Mouse (Mus musculus) embryonic facial prominence, embryonic 12.5 days (tissue): ENCODE measurements around the gene Cdkn1a. TPM values are rescaled to one million over a fixed set of nuclear protein-coding genes. Genes with fewer than 3 reads are reported as not detected.
"Not testable (repeated sequence)": the region's sequence is repeated elsewhere in the genome, so short reads cannot be mapped to it uniquely, and the experiment has no call there.

ENCODE experiments used
- ATAC-seq: fragments of 200-750 bp; cut with Nextera tagmentation; 2 replicates; pipeline ENCODE4 v1.8.0; 2017; ENCODE audit not compliant: insufficient number of reproducible peaks, insufficient read depth, low FRiP score, low TSS enrichment
- H3K27ac ChIP-seq: fragments of 300-500 bp; sonication (generic); 2 replicates; pipeline ENCODE4 v1.5.1; 2016; ENCODE audit warnings: mild to moderate bottlenecking
- H3K27me3 ChIP-seq: fragments of 300-500 bp; sonication (generic); 2 replicates; pipeline ENCODE4 v1.6.1; 2016; ENCODE audit warnings: mild to moderate bottlenecking, moderate library complexity
- H3K36me3 ChIP-seq: fragments of 300-500 bp; sonication (generic); 2 replicates; pipeline ENCODE4 v1.6.1; 2016; ENCODE audit warnings: mild to moderate bottlenecking
- H3K4me1 ChIP-seq: fragments of 300-500 bp; sonication (generic); 2 replicates; pipeline ENCODE4 v1.6.1; 2016
- H3K4me2 ChIP-seq: fragments of 300-500 bp; sonication (generic); replicated peaks from 2 replicates; pipeline ENCODE4 v1.6.1; 2016; ENCODE audit warnings: mild to moderate bottlenecking, moderate library complexity
- H3K4me3 ChIP-seq: fragments of 300-500 bp; sonication (generic); 2 replicates; pipeline ENCODE4 v1.5.1; 2016; ENCODE audit warnings: mild to moderate bottlenecking
- H3K9ac ChIP-seq: fragments of 300-500 bp; sonication (generic); 2 replicates; pipeline ENCODE4 v1.6.1; 2016; ENCODE audit warnings: mild to moderate bottlenecking, moderate library complexity
- H3K9me3 ChIP-seq: fragments of 300-500 bp; sonication (generic); 2 replicates; pipeline ENCODE4 v1.6.1; 2016; ENCODE audit warnings: mild to moderate bottlenecking, moderate library complexity
- WGBS: fragments of 180-500 bp; shearing (Covaris S2); methylation state at CpG from one replicate; pipeline ENCODE4 v1.1.7; 2016; 5-methylcytosine and 5-hydroxymethylcytosine counted together
- polyA plus RNA-seq: library from polyadenylated mRNA; unstranded; fragments of >200 nt; fragmentation: Nextera tagmentation; extraction: Ambion mirVana; gene quantifications from 2 replicates; pipeline ENCODE4 v1.2.1, GENCODE M21; 2016

Gene Cdkn1a
- 48.2 and 55.6 TPM in 2 replicates for polyA plus RNA-seq

GRCm38 (mm10) chr17:29090776-29091175 lies at the start of gene Cdkn1a:
Cdkn1a (plus strand) TSS chr17:29090976.
- Histone ChIP-seq H3K4me3 (no peak within 1 kb of the TSS), H3K4me1 (peaks cover 15% of the 10 kb centered on the region), H3K9me3 (no peaks in the 10 kb centered on the region), H3K4me2 (no peak within 1 kb of the TSS), H3K27me3 (peaks cover 36% of the 10 kb centered on the region), H3K36me3 (no peaks in the 10 kb centered on the region), H3K27ac (no peak within 1 kb of the TSS), H3K9ac (no peak within 1 kb of the TSS)
- WGBS, result 70% methylated on average over 3 of the region's 3 CpGs
- ATAC-seq, result no peak

- H3K4me1 ChIP-seq, ATAC-seq, H3K27ac ChIP-seq, H3K27me3 ChIP-seq, H3K4me3 ChIP-seq, H3K9me3 ChIP-seq, H3K9ac ChIP-seq, H3K4me2 ChIP-seq: not testable (repeated sequence)
- 91% methylated on average over 3 of the region's 3 CpGs for WGBS
- peaks cover 89% of the 10 kb centered on the region for H3K36me3 ChIP-seq
Observed at GRCm38 (mm10) chr17:29041632-29042031, 49.1 kb upstream of the Cdkn1a start.

- Histone ChIP-seq H3K4me1 (no peaks in the 10 kb centered on the region; the same call in 1 of the 2 replicates), H3K4me2 (no peak overlapping the region), H3K27ac (no peak overlapping the region), H3K4me3 (no peak overlapping the region), H3K27me3 (no peaks in the 10 kb centered on the region), H3K9ac (no peak overlapping the region), H3K9me3 (no peaks in the 10 kb centered on the region), H3K36me3 (peaks cover 87% of the 10 kb centered on the region)
- ATAC-seq, result no peak
Observed at GRCm38 (mm10) chr17:29042569-29042968, 48.2 kb upstream of the Cdkn1a start.

GRCm38 (mm10) chr17:29043583-29043982 lies 47.2 kb upstream of the Cdkn1a start:
- H3K4me3 ChIP-seq, result no peak overlapping the region
- no peak for ATAC-seq
- H3K4me1 ChIP-seq, result no peaks in the 10 kb centered on the region
- H3K36me3 ChIP-seq, result peaks cover 85% of the 10 kb centered on the region
- no peaks in the 10 kb centered on the region for H3K9me3 ChIP-seq
- no peak overlapping the region for H3K27ac ChIP-seq
- no peak overlapping the region for H3K9ac ChIP-seq
- no peaks in the 10 kb centered on the region for H3K27me3 ChIP-seq
- WGBS, result 83% methylated on average over 3 of the region's 3 CpGs
- H3K4me2 ChIP-seq, result no peak overlapping the region

GRCm38 (mm10) chr17:29044146-29044924 lies 46.4 kb upstream of the Cdkn1a start:
- Histone ChIP-seq H3K4me2 (no peak overlapping the region), H3K9ac (no peak overlapping the region), H3K4me3 (no peak overlapping the region), H3K4me1 (no peaks in the 10 kb centered on the region), H3K27me3 (no peaks in the 10 kb centered on the region), H3K27ac (no peak overlapping the region), H3K9me3 (no peaks in the 10 kb centered on the region), H3K36me3 (peaks cover 78% of the 10 kb centered on the region)
- ATAC-seq, result no peak
- 78% methylated on average over 6 of the region's 6 CpGs for WGBS

GRCm38 (mm10) chr17:29044925-29045319 lies 45.9 kb upstream of the Cdkn1a start:
- Histone ChIP-seq H3K4me2 (no peak overlapping the region), H3K9ac (no peak overlapping the region), H3K27me3 (no peaks in the 10 kb centered on the region), H3K4me3 (no peak overlapping the region), H3K4me1 (no peaks in the 10 kb centered on the region), H3K9me3 (no peaks in the 10 kb centered on the region), H3K36me3 (peaks cover 72% of the 10 kb centered on the region), H3K27ac (no peak overlapping the region)
- no peak for ATAC-seq
- 76% methylated on average over 1 of the region's 1 CpGs for WGBS

GRCm38 (mm10) chr17:29045741-29046530 lies 44.8 kb upstream of the Cdkn1a start:
- Histone ChIP-seq H3K9me3 (no peaks in the 10 kb centered on the region), H3K4me3 (no peak overlapping the region), H3K9ac (no peak overlapping the region), H3K4me2 (no peak overlapping the region), H3K27ac (no peak overlapping the region), H3K4me1 (peaks cover 4% of the 10 kb centered on the region; the same call in 1 of the 2 replicates), H3K36me3 (peaks cover 62% of the 10 kb centered on the region), H3K27me3 (no peaks in the 10 kb centered on the region)
- ATAC-seq, result no peak
- WGBS, result 77% methylated on average over 12 of the region's 12 CpGs

- H3K27ac ChIP-seq, result no peak overlapping the region
- WGBS, result 88% methylated on average over 2 of the region's 3 CpGs
- H3K9ac ChIP-seq, result no peak overlapping the region
- H3K27me3 ChIP-seq, result no peaks in the 10 kb centered on the region
- H3K36me3 ChIP-seq, result peaks cover 57% of the 10 kb centered on the region
- ATAC-seq, result no peak
- H3K4me3 ChIP-seq, result no peak overlapping the region
- no peaks in the 10 kb centered on the region for H3K9me3 ChIP-seq
- H3K4me2 ChIP-seq, result no peak overlapping the region
- peaks cover 6% of the 10 kb centered on the region; the same call in 1 of the 2 replicates for H3K4me1 ChIP-seq
Observed at GRCm38 (mm10) chr17:29046863-29047262, 43.9 kb upstream of the Cdkn1a start.

GRCm38 (mm10) chr17:29047697-29048514 lies 42.9 kb upstream of the Cdkn1a start:
- Histone ChIP-seq H3K4me1 (peaks cover 6% of the 10 kb centered on the region; the same call in 1 of the 2 replicates), H3K27ac (no peak overlapping the region), H3K4me3 (no peak overlapping the region), H3K9me3 (no peaks in the 10 kb centered on the region), H3K27me3 (no peaks in the 10 kb centered on the region), H3K9ac (no peak overlapping the region), H3K36me3 (peaks cover 49% of the 10 kb centered on the region), H3K4me2 (no peak overlapping the region)
- no peak for ATAC-seq
- 74% methylated on average over 3 of the region's 3 CpGs for WGBS

- Histone ChIP-seq H3K4me2 (no peak overlapping the region), H3K4me1 (peaks cover 6% of the 10 kb centered on the region; the same call in 1 of the 2 replicates), H3K9ac (no peak overlapping the region), H3K27me3 (no peaks in the 10 kb centered on the region), H3K27ac (no peak overlapping the region), H3K4me3 (no peak overlapping the region), H3K9me3 (no peaks in the 10 kb centered on the region), H3K36me3 (peaks cover 39% of the 10 kb centered on the region)
- 26% methylated on average over 13 of the region's 13 CpGs for WGBS
- no peak for ATAC-seq
Observed at GRCm38 (mm10) chr17:29048748-29049507, 41.8 kb upstream of the Cdkn1a start.

- no peak overlapping the region for H3K27ac ChIP-seq
- H3K9me3 ChIP-seq, result no peaks in the 10 kb centered on the region
- WGBS, result 74% methylated on average over 5 of the region's 5 CpGs
- H3K4me3 ChIP-seq, result no peak overlapping the region
- no peak overlapping the region for H3K4me2 ChIP-seq
- H3K27me3 ChIP-seq, result no peaks in the 10 kb centered on the region
- H3K4me1 ChIP-seq, result peaks cover 6% of the 10 kb centered on the region; the same call in 1 of the 2 replicates
- H3K9ac ChIP-seq, result no peak overlapping the region
- H3K36me3 ChIP-seq, result peaks cover 33% of the 10 kb centered on the region
- no peak for ATAC-seq
Observed at GRCm38 (mm10) chr17:29049508-29049889, 41.3 kb upstream of the Cdkn1a start.
